Mouse (Mus musculus) left cerebral cortex, postnatal 25 days (tissue): ENCODE data around the gene Ghrl. TPM values are rescaled to one million over a fixed set of nuclear protein-coding genes. Genes with fewer than 3 reads are reported as not detected.
A peak's percentile ranks its signal among the peaks of the same experiment; 100 is the strongest.

Experiments used
- DNase-seq, 2 experiments: peaks; one replicate each; pipeline ENCODE4 v3.0.0; 2022; ENCODE audit warnings: low spot score in 2 of 2, mixed read lengths in 1 of 2
- intact Hi-C: fragments of 180-260 bp; cut with DNase I; formaldehyde crosslinking; loops from one replicate; pipeline ENCODE4 v1.15.1; 2025
- total RNA-seq, 2 experiments: library from RNA; stranded (reverse); gene quantifications; 2 replicates each; pipeline ENCODE4 v1.2.3; 2021

Gene Ghrl
- total RNA-seq, 2 experiments from 2014 or later: not detected

- intact Hi-C loops: no loop called here
- DNase-seq: no peak
Observed at GRCm38 (mm10) chr6:113697222-113698205, 22.2 kb downstream of the Ghrl start.

GRCm38 (mm10) chr6:113696582-113697221 is 23.0 kb downstream of the Ghrl start, which contains the start of gene Tatdn2:
TSS of gene Tatdn2 (plus strand) at chr6:113697050.
- DNase-seq: peak; percentile 96 to 99
- intact Hi-C loops: loop anchor here (1.0 kb wide), 1 partner anchor 58 kb away; the partner anchor contains the start of gene Irak2

GRCm38 (mm10) chr6:113695766-113696355 is 23.8 kb downstream of the Ghrl start:
- intact Hi-C loops: loop anchor here (1.0 kb wide), 1 partner anchor 58 kb away; the partner anchor contains the start of gene Irak2
- no peak for DNase-seq

- intact Hi-C loops: no loop called here
- DNase-seq: no peak
Observed at GRCm38 (mm10) chr6:113695203-113695602, 24.5 kb downstream of the Ghrl start.

- no peak for DNase-seq
- intact Hi-C loops: no loop called here
Observed at GRCm38 (mm10) chr6:113693377-113693776, 26.3 kb downstream of the Ghrl start.

- intact Hi-C loops: no loop called here
- no peak for DNase-seq
Observed at GRCm38 (mm10) chr6:113692661-113693133, 27.0 kb downstream of the Ghrl start.

- DNase-seq: no peak
- intact Hi-C loops: no loop called here
Observed at GRCm38 (mm10) chr6:113691084-113691462, 28.6 kb downstream of the Ghrl start.

- intact Hi-C loops: no loop called here
- DNase-seq: no peak
Observed at GRCm38 (mm10) chr6:113690400-113691083, 29.1 kb downstream of the Ghrl start.

- no peak for DNase-seq
- intact Hi-C loops: no loop called here
Observed at GRCm38 (mm10) chr6:113690008-113690399, 29.7 kb downstream of the Ghrl start.

GRCm38 (mm10) chr6:113686551-113687125 is 33.0 kb downstream of the Ghrl start:
- intact Hi-C loops: loop anchor here (10.0 kb wide), 1 partner anchor 142 kb away; no protein-coding TSS in a partner anchor

GRCm38 (mm10) chr6:113683081-113683825 is 36.4 kb downstream of the Ghrl start:
- intact Hi-C loops: loop anchor here (10.0 kb wide), 1 partner anchor 138 kb away; no protein-coding TSS in a partner anchor
- no peak for DNase-seq

More at GRCm38 (mm10) chr6:113686551-113687125, 33.0 kb downstream of the Ghrl start:
- DNase-seq: no peak

- DNase-seq: peak; percentile 73 to 80
- intact Hi-C loops: loop anchor here (1.0 to 10.0 kb wide), 2 partner anchors 43 to 136 kb away; partner anchors contain the start of gene Irak2
Observed at GRCm38 (mm10) chr6:113681271-113681670, 38.4 kb downstream of the Ghrl start.

- intact Hi-C loops: loop anchor here (10.0 kb wide), 1 partner anchor 135 kb away; no protein-coding TSS in a partner anchor
- no peak for DNase-seq
Observed at GRCm38 (mm10) chr6:113679993-113680566, 39.6 kb downstream of the Ghrl start.

- peak in 1 of 2 experiments; percentile 43 for DNase-seq
- intact Hi-C loops: no loop called here
Observed at GRCm38 (mm10) chr6:113678246-113679012, 41.3 kb downstream of the Ghrl start.

- intact Hi-C loops: no loop called here
- DNase-seq: no peak
Observed at GRCm38 (mm10) chr6:113677070-113677734, 42.5 kb downstream of the Ghrl start.

GRCm38 (mm10) chr6:113675991-113676390 is 43.7 kb downstream of the Ghrl start:
- no peak for DNase-seq

More at GRCm38 (mm10) chr6:113675991-113676390, 43.7 kb downstream of the Ghrl start:
- intact Hi-C loops: no loop called here
